Mouse (Mus musculus): ENCODE data around the gene Tspoap1.

Tspoap1 gene

DNA sequence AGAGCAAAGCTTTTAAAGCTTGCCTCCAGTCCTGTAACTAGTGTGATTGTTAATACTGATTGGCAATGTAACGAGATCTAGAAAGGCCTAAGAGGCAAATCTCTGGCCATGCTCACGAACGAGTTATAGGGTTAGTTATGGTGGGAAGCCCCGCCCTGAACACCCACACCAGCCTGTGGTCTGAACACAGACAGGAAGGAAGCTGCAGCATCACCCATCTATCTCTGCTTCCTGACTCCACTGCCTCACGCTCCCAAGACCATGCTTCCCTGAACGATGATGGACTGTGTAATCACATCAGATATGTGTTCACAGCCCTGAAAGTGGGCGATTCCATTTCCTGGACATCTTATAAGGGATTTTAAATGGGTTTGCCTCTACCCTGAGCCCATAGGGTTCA is 47.9 kb downstream of the Tspoap1 start:
- no peak for DNase-seq (ENCODE audit: extremely low read depth, low read depth)

DNA sequence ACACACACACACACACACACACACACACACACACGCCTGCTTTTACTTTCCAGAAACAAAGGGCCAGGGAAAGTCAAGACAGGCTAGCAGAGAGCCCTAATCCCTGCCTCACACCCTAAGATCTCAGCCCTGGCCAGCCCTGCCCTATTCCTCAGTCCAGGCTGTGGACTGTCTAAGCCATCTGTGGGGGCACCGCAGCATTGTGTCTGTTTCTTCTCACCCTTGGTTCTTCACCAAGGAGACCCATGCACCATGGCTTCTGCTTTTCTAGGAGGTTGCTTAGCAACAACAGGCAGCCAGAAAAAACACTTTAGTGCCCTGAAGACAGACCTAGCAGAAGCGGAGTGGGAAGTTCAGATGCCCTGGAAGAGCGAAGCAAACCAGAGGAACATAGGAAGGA is 51.1 kb downstream of the Tspoap1 start:
- no peak for DNase-seq (ENCODE audit: extremely low read depth, low read depth)

DNA sequence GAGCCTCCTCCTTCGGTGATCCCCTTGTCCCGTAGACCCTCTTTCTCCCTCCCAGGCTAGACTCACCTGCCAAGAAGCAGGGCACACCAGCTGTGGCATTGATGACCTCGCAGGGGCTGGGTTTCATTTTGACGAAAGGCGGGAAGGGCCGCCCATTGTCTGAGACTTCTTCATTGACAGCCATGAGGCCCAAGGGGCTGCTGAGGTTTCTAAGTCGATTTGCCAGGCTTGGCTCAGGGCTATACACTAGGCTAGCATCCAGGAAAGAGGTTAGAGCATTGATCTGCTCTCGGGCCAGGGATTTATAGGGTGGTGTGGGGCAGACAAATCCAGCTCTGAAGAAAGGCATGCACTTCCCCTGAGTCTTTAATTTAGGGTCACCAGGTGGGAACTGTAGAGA is 54.5 kb downstream of the Tspoap1 start:
- DNase-seq (ENCODE audit: extremely low read depth, low read depth): no peak

DNA sequence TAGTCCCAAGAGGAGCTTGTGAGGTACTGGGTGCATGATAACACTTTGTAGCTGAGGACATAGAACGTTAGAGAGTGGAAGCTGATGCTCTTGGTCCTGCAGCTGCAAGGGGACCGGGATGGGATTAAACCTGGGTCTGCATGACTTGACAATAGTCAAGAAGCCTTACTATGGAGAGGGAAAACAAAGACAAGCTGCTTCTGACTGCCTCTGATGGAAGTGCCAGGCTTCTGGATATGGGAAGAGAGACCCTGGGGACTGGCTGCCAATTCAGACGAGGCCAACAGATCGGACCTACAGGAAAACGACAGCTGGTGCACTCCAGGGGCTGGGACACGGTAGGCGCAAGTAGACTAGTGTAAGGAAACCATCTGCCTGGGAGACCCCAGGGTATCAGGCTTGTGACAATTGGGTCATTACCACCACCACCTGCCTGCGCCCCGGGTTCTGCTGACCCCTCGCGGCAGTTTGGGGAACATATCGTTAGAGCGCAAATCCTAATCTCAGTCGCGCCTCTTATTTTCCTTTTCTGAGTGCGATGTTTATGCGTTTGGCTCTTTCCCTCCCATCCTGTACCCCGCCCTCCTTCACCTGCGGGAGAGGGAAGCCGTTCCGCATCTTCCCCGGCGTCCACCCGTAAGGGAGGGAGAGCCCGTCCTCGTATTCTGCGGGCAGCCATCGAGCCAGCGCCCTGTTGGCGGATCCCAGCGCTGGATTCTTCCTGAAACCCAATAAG is 56.5 kb downstream of the Tspoap1 start:
- no peak for DNase-seq (ENCODE audit: extremely low read depth, low read depth)

DNA sequence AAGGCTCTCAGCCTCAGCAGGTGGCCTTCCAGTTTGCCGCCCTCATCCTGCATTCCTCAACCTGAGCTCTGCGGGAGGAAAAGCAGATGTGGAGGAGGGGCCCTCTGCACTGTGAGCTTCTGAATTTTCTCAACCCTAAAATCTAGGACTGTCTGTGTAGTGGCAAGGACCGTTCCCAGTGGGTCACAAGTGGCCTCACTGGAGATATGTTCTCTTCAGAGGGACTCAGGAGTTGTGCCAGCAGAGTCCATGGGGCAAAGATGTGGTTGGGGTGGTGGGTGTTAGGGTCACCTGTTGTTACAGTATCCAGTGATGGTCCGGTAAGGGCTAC is 57.1 kb downstream of the Tspoap1 start:
- DNase-seq (ENCODE audit: extremely low read depth, low read depth): no peak

DNA sequence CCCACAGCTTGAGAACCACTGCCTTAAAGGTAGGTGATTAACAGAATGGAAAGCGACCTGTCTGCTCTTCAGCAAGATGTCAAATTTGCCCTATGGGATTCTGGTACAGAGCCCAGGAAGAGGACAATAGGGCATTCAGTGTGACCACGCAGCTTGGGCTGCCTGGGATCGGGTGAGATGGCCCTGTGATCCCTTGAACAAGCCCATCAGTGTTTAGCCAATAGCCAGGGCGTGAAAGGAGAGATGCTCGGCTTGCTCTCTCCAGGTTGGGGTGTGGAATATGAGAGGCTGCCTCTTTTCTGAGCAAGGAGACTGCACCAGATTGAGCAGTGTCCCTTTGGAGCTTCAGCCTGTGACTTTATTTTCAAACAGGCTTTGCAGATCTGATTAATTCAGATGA is 61.2 kb downstream of the Tspoap1 start:
- no peak for DNase-seq (ENCODE audit: extremely low read depth, low read depth)

DNA sequence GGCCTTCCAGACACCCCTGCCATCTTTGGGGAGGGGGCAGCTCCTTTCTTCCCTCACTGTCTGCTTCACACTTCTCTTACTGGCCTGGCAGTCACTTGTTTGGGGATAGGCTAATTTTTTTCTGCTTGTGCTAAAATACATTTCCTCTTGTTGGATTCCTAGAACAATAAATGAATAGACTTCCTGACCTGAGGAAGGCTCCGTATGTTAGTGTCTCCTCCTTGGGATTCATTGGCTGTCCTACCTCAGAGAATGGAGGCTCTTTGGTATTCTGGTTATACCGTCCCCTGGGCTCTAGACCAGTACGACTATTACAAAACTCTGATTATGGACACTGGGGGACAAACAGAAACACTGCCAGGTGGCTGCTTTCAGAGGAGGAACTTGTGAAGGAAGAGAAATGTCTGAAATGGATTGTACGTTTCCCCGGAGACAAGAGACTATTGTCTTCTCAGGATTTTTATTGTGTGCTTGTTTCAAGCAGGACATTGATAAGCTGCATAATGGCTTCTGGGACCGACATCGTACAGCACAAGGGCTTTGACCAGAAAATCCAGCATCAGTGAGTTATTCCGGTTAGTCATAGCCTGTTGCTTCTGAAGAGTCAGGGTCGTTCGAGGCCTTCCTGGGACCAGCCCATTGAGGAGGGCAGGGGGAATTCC is 68.0 kb downstream of the Tspoap1 start, which contains the start of gene Lpo:
TSS of gene Lpo (minus strand) at position 51 of the 662 bp plus-strand sequence.
- no peak for DNase-seq (ENCODE audit: extremely low read depth, low read depth)
